Comparison of ENCODE assay signal across 8 mouse cellular contexts in the genomic region with DNA sequence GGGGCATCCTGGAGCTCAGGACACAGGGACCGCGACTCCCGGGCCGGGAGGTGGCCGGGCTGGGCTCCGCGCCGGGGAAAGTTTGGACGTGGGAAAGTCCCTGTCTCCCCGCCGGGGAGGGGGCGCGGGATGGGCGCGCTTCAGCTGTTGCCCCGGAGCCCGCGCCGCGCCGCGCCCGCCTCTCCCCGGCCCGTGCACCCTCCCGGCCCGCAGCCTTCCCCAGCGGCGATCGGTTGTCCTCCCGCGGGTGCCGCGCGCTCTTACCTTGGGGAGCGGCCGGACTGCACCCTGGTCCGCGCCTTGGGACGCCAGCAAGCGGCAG. TPM values are rescaled to one million over a fixed set of nuclear protein-coding genes. Genes with fewer than 3 reads are reported as not detected.
DNase-seq lines count a peak whose midpoint lies in the region; ATAC-seq lines count a peak whose summit lies in the region.

No protein-coding gene starts in this region.

- H3K27me3 ChIP-seq in kidney, embryonic 15.5 days, result peaks cover 98% of the 10 kb centered on the region
- peaks cover 100% of the 10 kb centered on the region for H3K27me3 ChIP-seq in embryonic facial prominence, embryonic 10.5 days (replicated peaks; ENCODE audit: low read depth, poor library complexity, severe bottlenecking)
- H3K27me3 ChIP-seq in hindbrain, embryonic 12.5 days, result peaks cover 84% of the 10 kb centered on the region
- peaks cover 79% of the 10 kb centered on the region for H3K27me3 ChIP-seq in midbrain, embryonic 13.5 days

- no peaks in the 10 kb centered on the region for H3K36me3 ChIP-seq in kidney, embryonic 15.5 days
- no peaks in the 10 kb centered on the region for H3K36me3 ChIP-seq in embryonic facial prominence, embryonic 10.5 days (replicated peaks)
- H3K36me3 ChIP-seq in hindbrain, embryonic 12.5 days, result no peaks in the 10 kb centered on the region
- H3K36me3 ChIP-seq in midbrain, embryonic 13.5 days, result no peaks in the 10 kb centered on the region

- peak overlapping the region; percentile 98 for H3K4me2 ChIP-seq in kidney, embryonic 15.5 days
- peak overlapping the region; percentile 96 for H3K4me2 ChIP-seq in hindbrain, embryonic 12.5 days (replicated peaks)
- H3K4me2 ChIP-seq in midbrain, embryonic 13.5 days (replicated peaks), result peak overlapping the region; percentile 95

- WGBS in kidney, embryonic 15.5 days, result under 1% methylated on average over 40 of the region's 41 CpGs
- WGBS in embryonic facial prominence, embryonic 10.5 days, result under 1% methylated on average over 41 of the region's 41 CpGs
- under 1% methylated on average over 40 of the region's 41 CpGs for WGBS in hindbrain, embryonic 12.5 days
- under 1% methylated on average over 23 of the region's 41 CpGs for WGBS in midbrain, embryonic 13.5 days

- no peak overlapping the region for H3K27ac ChIP-seq in kidney, embryonic 15.5 days
- peak overlapping the region; percentile 76 for H3K27ac ChIP-seq in embryonic facial prominence, embryonic 10.5 days (replicated peaks)
- peak overlapping the region; percentile 83 for H3K27ac ChIP-seq in hindbrain, embryonic 12.5 days
- peak overlapping the region; percentile 91 for H3K27ac ChIP-seq in midbrain, embryonic 13.5 days

- no peak for DNase-seq in kidney, postnatal 10 days
- no peak for DNase-seq in embryonic facial prominence, embryonic 10.5 days (ENCODE audit: low spot score)
- no peak for DNase-seq in c-Kit-positive CD71-positive TER-119-positive erythroid progenitor cells, embryonic 14.5 days (ENCODE audit: low spot score)
- no peak for DNase-seq in spleen, postnatal 4 days (ENCODE audit: low spot score in 2 of 2)
- DNase-seq in kidney, postnatal 4 days, result no peak

- H3K9ac ChIP-seq in kidney, embryonic 15.5 days, result peak overlapping the region; percentile 50
- H3K9ac ChIP-seq in hindbrain, embryonic 12.5 days, result peak overlapping the region; percentile 83
- peak overlapping the region; percentile 89 for H3K9ac ChIP-seq in midbrain, embryonic 13.5 days (replicated peaks)

- H3K9me3 ChIP-seq in kidney, embryonic 15.5 days (replicated peaks), result no peaks in the 10 kb centered on the region
- H3K9me3 ChIP-seq in embryonic facial prominence, embryonic 10.5 days, result no peaks in the 10 kb centered on the region
- no peaks in the 10 kb centered on the region for H3K9me3 ChIP-seq in hindbrain, embryonic 12.5 days (replicated peaks)
- no peaks in the 10 kb centered on the region for H3K9me3 ChIP-seq in midbrain, embryonic 13.5 days

- H3K4me1 ChIP-seq in kidney, embryonic 15.5 days, result peaks cover 47% of the 10 kb centered on the region
- peaks cover 47% of the 10 kb centered on the region for H3K4me1 ChIP-seq in embryonic facial prominence, embryonic 10.5 days
- H3K4me1 ChIP-seq in hindbrain, embryonic 12.5 days, result peaks cover 41% of the 10 kb centered on the region
- peaks cover 62% of the 10 kb centered on the region for H3K4me1 ChIP-seq in midbrain, embryonic 13.5 days (replicated peaks)

- peak overlapping the region; percentile 63 for H3K4me3 ChIP-seq in kidney, embryonic 15.5 days (replicated peaks)
- H3K4me3 ChIP-seq in embryonic facial prominence, embryonic 10.5 days, result peak overlapping the region; percentile 67
- H3K4me3 ChIP-seq in hindbrain, embryonic 12.5 days, result peak overlapping the region; percentile 68
- peak overlapping the region; percentile 81 for H3K4me3 ChIP-seq in midbrain, embryonic 13.5 days (replicated peaks)

- peak; percentile 40 for ATAC-seq in kidney, embryonic 15.5 days (replicated peaks; ENCODE audit: low FRiP score)
- peak; percentile 27 for ATAC-seq in hindbrain, embryonic 12.5 days (ENCODE audit: low FRiP score)
- peak; percentile 28 for ATAC-seq in midbrain, embryonic 13.5 days

RNA-seq across cellular contexts. Expression of a gene that starts 0.4 kb away (rescaled TPM):
- 0.78 and 1.1 TPM in 2 replicates for polyA plus RNA-seq in kidney, embryonic 15.5 days (2015; fragmentation: Nextera tagmentation; extraction: Ambion mirVana)
- polyA plus RNA-seq in embryonic facial prominence, embryonic 10.5 days (2016; fragmentation: Nextera tagmentation; extraction: Ambion mirVana), result 0.91 and 1.1 TPM in 2 replicates
- 12.3 and 13.5 TPM in 2 replicates for polyA plus RNA-seq in hindbrain, embryonic 12.5 days (2016; fragmentation: Nextera tagmentation; extraction: Ambion mirVana)
- 10.4 and 15.7 TPM in 2 replicates for polyA plus RNA-seq in midbrain, embryonic 13.5 days (2015; fragmentation: Nextera tagmentation; extraction: Ambion mirVana)

RNA-seq across cellular contexts. Expression of a gene that starts 53.4 kb away (rescaled TPM):
- polyA plus RNA-seq in kidney, embryonic 15.5 days (2015; fragmentation: Nextera tagmentation; extraction: Ambion mirVana), result 53.7 and 54.6 TPM in 2 replicates
- 59.2 and 64.6 TPM in 2 replicates for polyA plus RNA-seq in embryonic facial prominence, embryonic 10.5 days (2016; fragmentation: Nextera tagmentation; extraction: Ambion mirVana)
- polyA plus RNA-seq in hindbrain, embryonic 12.5 days (2016; fragmentation: Nextera tagmentation; extraction: Ambion mirVana), result 57.1 and 57.9 TPM in 2 replicates
- polyA plus RNA-seq in midbrain, embryonic 13.5 days (2015; fragmentation: Nextera tagmentation; extraction: Ambion mirVana), result 69.6 and 73.8 TPM in 2 replicates
